Comparison of ENCODE assay signal across 12 mouse cellular contexts in the genomic region with DNA sequence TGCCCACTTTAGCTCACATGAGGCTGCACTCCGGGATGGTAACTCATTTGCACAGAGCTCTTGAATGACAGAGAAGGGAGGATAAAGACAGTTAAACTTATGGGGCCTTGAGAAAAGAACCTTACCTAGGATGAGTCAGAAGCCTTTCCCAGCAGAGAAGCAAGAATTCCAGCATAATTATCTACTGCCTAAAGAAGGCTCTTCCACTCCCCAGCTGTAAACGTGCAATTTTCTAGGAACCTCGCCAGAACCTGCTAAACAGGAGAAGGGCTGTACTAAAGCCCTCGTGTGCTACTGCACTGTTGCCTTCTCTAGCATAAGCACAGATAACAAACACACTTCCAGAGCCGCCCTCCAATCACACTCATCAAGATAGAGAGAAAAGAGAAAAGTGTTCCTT.
DNase-seq lines count a peak whose midpoint lies in the region; ATAC-seq and TF ChIP-seq lines count a peak whose summit lies in the region.
"Had no signal": no experiment of that assay in that cellular context is flagged by ENCODE, and none has a peak within 500 bp of the region (broad histone marks: within the 10 kb centered on the region; RNA-seq: fewer than 3 reads in every experiment).

No protein-coding gene starts in this region.

- no peaks in the 10 kb centered on the region for H3K9me3 ChIP-seq in intestine, embryonic 16.5 days (ENCODE audit: control insufficient read depth, low read length)
- H3K9me3 ChIP-seq: lung, embryonic 15.5 days; megakaryocyte, embryonic 14.5 days had no signal

- no peak for TF ChIP-seq CTCF in thymus, adult 2 months (IDR thresholded peaks at IDR 0.05; ENCODE audit: borderline replicate concordance, control insufficient read depth, extremely low read depth, insufficient read depth, low read length, poor library complexity)

- no peaks in the 10 kb centered on the region for H3K36me3 ChIP-seq in thymus, adult 2 months (ENCODE audit: control insufficient read depth, insufficient read depth, low read length)
- H3K36me3 ChIP-seq in intestine, embryonic 16.5 days (ENCODE audit: control insufficient read depth, insufficient read depth, low read length) = no peaks in the 10 kb centered on the region
- H3K36me3 ChIP-seq: lung, embryonic 15.5 days had no signal

- H3K27me3 ChIP-seq in thymus, adult 2 months (ENCODE audit: control insufficient read depth, insufficient read depth, low read length) = no peaks in the 10 kb centered on the region
- no peaks in the 10 kb centered on the region for H3K27me3 ChIP-seq in intestine, embryonic 16.5 days (replicated peaks; ENCODE audit: control insufficient read depth, insufficient read depth, low read length)
- H3K27me3 ChIP-seq: lung, embryonic 15.5 days; megakaryocyte, embryonic 14.5 days had no signal

- DNase-seq in CD4-positive, CD25-positive, alpha-beta regulatory T cell, adult 2 months (ENCODE audit: low read depth, low spot score) = peak; percentile 13
- no peak for DNase-seq in thymus, adult 2 months
- no peak for DNase-seq in thymus, postnatal 10 days (ENCODE audit: low spot score in 2 of 2)
- DNase-seq in natural killer cell, adult 2 months (ENCODE audit: low spot score in 2 of 2) = no peak
- DNase-seq in ovary, postnatal 36 days (ENCODE audit: low spot score) = no peak
- DNase-seq: cerebellum, adult 18-20 months had no signal

- no peak for ATAC-seq in CD4-positive, CD25-positive, alpha-beta regulatory T cell, adult 4 months
- ATAC-seq in intestine, embryonic 16.5 days = peak; percentile 32
- peak; percentile 18 for ATAC-seq in megakaryocyte progenitor cell, adult 5-6 weeks (replicated peaks; ENCODE audit: poor library complexity)

- H3K27ac ChIP-seq in thymus, adult 2 months (ENCODE audit: control insufficient read depth, insufficient read depth, low read length) = peak overlapping the region; percentile 97
- H3K27ac ChIP-seq in intestine, embryonic 16.5 days (ENCODE audit: low read length) = peak overlapping the region; percentile 84
- H3K27ac ChIP-seq: hindbrain, embryonic 14.5 days; lung, embryonic 15.5 days had no signal

- H3K4me3 ChIP-seq in thymus, adult 2 months (ENCODE audit: control insufficient read depth, insufficient read depth, low read length) = no peak overlapping the region
- no peak overlapping the region for H3K4me3 ChIP-seq in intestine, embryonic 16.5 days (ENCODE audit: low read length)

- no peak overlapping the region for H3K9ac ChIP-seq in intestine, embryonic 16.5 days (ENCODE audit: low read depth, low read length)
- H3K9ac ChIP-seq: hindbrain, embryonic 14.5 days; lung, embryonic 15.5 days had no signal

- 56% methylated on average over 5 of the region's 5 CpGs for WGBS in thymus, adult 2 months
- WGBS in intestine, embryonic 16.5 days = 33% methylated on average over 5 of the region's 5 CpGs

- H3K4me2 ChIP-seq in intestine, embryonic 16.5 days (ENCODE audit: low read depth, low read length) = no peak overlapping the region

- TF ChIP-seq POLR2A in thymus, adult 2 months (IDR thresholded peaks at IDR 0.05; ENCODE audit: control insufficient read depth, extremely low read depth, insufficient read depth, low read length, poor library complexity) = no peak

- peaks cover 9% of the 10 kb centered on the region for H3K4me1 ChIP-seq in thymus, adult 2 months (replicated peaks; ENCODE audit: control insufficient read depth, insufficient read depth, low read length)
- peaks cover 8% of the 10 kb centered on the region; the same call in 1 of the 2 replicates for H3K4me1 ChIP-seq in intestine, embryonic 16.5 days (ENCODE audit: control insufficient read depth, insufficient read depth, low read length)
